ENCODE assay signal across 8 mouse cellular contexts in the genomic region with DNA sequence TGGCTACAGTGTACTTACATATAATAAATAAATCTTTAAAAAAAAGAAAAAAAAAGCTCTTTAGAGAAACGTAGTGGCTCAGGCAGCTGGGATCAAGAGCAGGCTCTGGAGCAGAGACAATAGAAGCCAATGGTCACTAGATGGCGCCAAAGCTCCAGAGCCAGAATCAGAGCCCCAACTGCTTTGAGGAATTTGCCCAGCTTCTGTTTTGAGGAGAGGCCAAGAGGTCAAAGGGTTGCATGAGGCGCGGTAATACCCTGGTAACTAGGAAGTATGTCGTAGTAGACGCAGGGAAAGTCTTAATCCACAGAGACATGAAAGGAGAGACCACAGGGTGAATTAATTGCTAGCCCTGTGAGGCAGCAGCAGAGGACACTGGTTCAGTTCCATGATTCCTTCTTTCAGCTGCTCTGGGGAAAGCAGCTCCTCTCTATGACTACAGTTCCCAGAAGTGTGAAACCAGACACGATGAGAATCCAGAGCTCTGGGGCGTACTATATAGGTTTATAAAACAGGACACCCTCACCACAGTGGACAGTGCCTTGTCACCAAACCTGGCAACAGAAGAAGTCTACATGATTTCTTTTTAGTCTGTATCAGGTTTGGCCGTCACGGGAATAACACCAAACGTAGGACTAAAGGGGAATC. TPM values are rescaled to one million over a fixed set of nuclear protein-coding genes. Genes with fewer than 3 reads are reported as not detected.
DNase-seq lines count a peak whose midpoint lies in the region; ATAC-seq lines count a peak whose summit lies in the region.

No protein-coding gene starts in this region.

- no peak overlapping the region for H3K4me2 ChIP-seq in embryonic facial prominence, embryonic 11.5 days (ENCODE audit: low read depth, low read length)
- no peak overlapping the region for H3K4me2 ChIP-seq in liver, embryonic 16.5 days (ENCODE audit: low read depth, low read length)

- H3K4me3 ChIP-seq in embryonic facial prominence, embryonic 11.5 days (ENCODE audit: low read depth, low read length), result no peak overlapping the region
- no peak overlapping the region for H3K4me3 ChIP-seq in liver, embryonic 16.5 days (ENCODE audit: low read depth, low read length)

- no peaks in the 10 kb centered on the region for H3K9me3 ChIP-seq in embryonic facial prominence, embryonic 11.5 days (replicated peaks; ENCODE audit: control insufficient read depth, low read length)
- H3K9me3 ChIP-seq in liver, embryonic 16.5 days (replicated peaks; ENCODE audit: control insufficient read depth, low read length), result no peaks in the 10 kb centered on the region

- H3K4me1 ChIP-seq in embryonic facial prominence, embryonic 11.5 days (ENCODE audit: control insufficient read depth, insufficient read depth, low read length), result no peaks in the 10 kb centered on the region
- H3K4me1 ChIP-seq in liver, embryonic 16.5 days (ENCODE audit: control insufficient read depth, low read depth, low read length), result no peaks in the 10 kb centered on the region; the same call in none of the 2 replicates

- H3K36me3 ChIP-seq in embryonic facial prominence, embryonic 11.5 days (replicated peaks; ENCODE audit: control insufficient read depth, insufficient read depth, low read depth, low read length), result no peaks in the 10 kb centered on the region
- no peaks in the 10 kb centered on the region for H3K36me3 ChIP-seq in liver, embryonic 16.5 days (ENCODE audit: control insufficient read depth, insufficient read depth)

- peak; percentile 75 to 79 for DNase-seq in adrenal gland, postnatal 36 days
- peak; percentile 93 for DNase-seq in embryonic facial prominence, embryonic 11.5 days (ENCODE audit: low spot score)
- peak; percentile 72 to 76 for DNase-seq in heart, adult 9 months (ENCODE audit: low spot score in 2 of 2)
- peak; percentile 77 to 83 for DNase-seq in kidney, postnatal 25 days
- DNase-seq in testis, postnatal 14 days (ENCODE audit: low spot score), result peak; percentile 42

- WGBS in embryonic facial prominence, embryonic 11.5 days, result 27% methylated on average over 11 of the region's 11 CpGs
- WGBS in liver, embryonic 16.5 days (ENCODE audit: insufficient replicate concordance), result 22% methylated on average over 11 of the region's 11 CpGs

- H3K27me3 ChIP-seq in embryonic facial prominence, embryonic 11.5 days (ENCODE audit: control insufficient read depth, insufficient read depth, low read length), result no peaks in the 10 kb centered on the region
- no peaks in the 10 kb centered on the region for H3K27me3 ChIP-seq in liver, embryonic 16.5 days (ENCODE audit: control insufficient read depth, insufficient read depth, low read depth, low read length)

- no peak overlapping the region for H3K27ac ChIP-seq in embryonic facial prominence, embryonic 11.5 days (replicated peaks; ENCODE audit: low read depth, low read length)
- H3K27ac ChIP-seq in liver, embryonic 16.5 days (ENCODE audit: low read length), result no peak overlapping the region

- H3K9ac ChIP-seq in embryonic facial prominence, embryonic 11.5 days (replicated peaks; ENCODE audit: low read length), result no peak overlapping the region
- H3K9ac ChIP-seq in liver, embryonic 16.5 days (ENCODE audit: low read depth, low read length), result no peak overlapping the region

- ATAC-seq in CD4-positive, CD25-positive, alpha-beta regulatory T cell, adult 4 months, result peak; percentile 54
- no peak for ATAC-seq in embryonic facial prominence, embryonic 11.5 days (replicated peaks; ENCODE audit: insufficient number of reproducible peaks, low FRiP score, low TSS enrichment, low read depth)
- peak; percentile 50; the same call in 1 of the 2 replicates for ATAC-seq in liver, embryonic 16.5 days (ENCODE audit: low read depth)
- ATAC-seq in neutrophil, adult 5-6 weeks (ENCODE audit: extremely low read depth, insufficient number of reproducible peaks, low FRiP score, poor library complexity, severe bottlenecking), result peak; percentile 43

RNA-seq across cellular contexts. Expression of gene Tbata, which starts 27.9 kb away (rescaled TPM):
- polyA plus RNA-seq in CD4-positive, CD25-positive, alpha-beta regulatory T cell, adult 4 months (2017; shearing (Covaris generic)), result not detected
- not detected for total RNA-seq in adrenal gland, postnatal 36 days (2021)
- not detected in 2 replicates for polyA plus RNA-seq in embryonic facial prominence, embryonic 11.5 days (2014; fragmentation: Nextera tagmentation; extraction: Ambion mirVana)
- polyA plus RNA-seq in liver, embryonic 16.5 days (2015; fragmentation: Nextera tagmentation; extraction: Ambion mirVana), result not detected in 2 replicates
- total RNA-seq in neutrophil, adult 5-6 weeks (2017), result not detected in 2 replicates

RNA-seq across cellular contexts. Expression of gene Sgpl1, which starts 52.2 kb away (rescaled TPM):
- polyA plus RNA-seq in CD4-positive, CD25-positive, alpha-beta regulatory T cell, adult 4 months (2017; shearing (Covaris generic)), result 10 to 100 TPM; 24.5 to 29.9 TPM
- total RNA-seq in adrenal gland, postnatal 36 days (2021), result 10 to 100 TPM; 67.4 to 86.0 TPM
- polyA plus RNA-seq in embryonic facial prominence, embryonic 11.5 days (2014; fragmentation: Nextera tagmentation; extraction: Ambion mirVana), result 88.5 and 92.4 TPM in 2 replicates
- 20.1 and 22.0 TPM in 2 replicates for polyA plus RNA-seq in liver, embryonic 16.5 days (2015; fragmentation: Nextera tagmentation; extraction: Ambion mirVana)
- total RNA-seq in neutrophil, adult 5-6 weeks (2017), result 84.0 and 91.7 TPM in 2 replicates

Comparison
In these comparisons a context has a peak if more than half of its experiments do, and no peak if none do; other contexts are left out.
1. DNase-seq: peak in every context shown above with its lines; median percentile 93 in embryonic facial prominence, embryonic 11.5 days; 80 in kidney, postnatal 25 days; 77 in adrenal gland, postnatal 36 days; 74 in heart, adult 9 months; 42 in testis, postnatal 14 days.